Mouse (Mus musculus): Measurements from ENCODE around the gene Serf2. TPM values are rescaled to one million over a fixed set of nuclear protein-coding genes. Genes with fewer than 3 reads are reported as not detected.

The Serf2 gene
- polyA plus RNA-seq (2014; fragmentation: Illumina TruSeq; extraction: RNeasy Lipid Tissue Mini Kit (QIAGEN cat#74804); ENCODE audit: low read depth, low replicate concordance), result 543 TPM

GRCm38 (mm10) chr2:121448739-121449535 lies at the start of gene Serf2:
Gene Serf2, plus strand, starts transcription at chr2:121449195.

GRCm38 (mm10) chr2:121413387-121414042 lies 35.5 kb upstream of the Serf2 start, which contains the start of the genes Pdia3 and Catsper2:
Gene Pdia3, plus strand, starts transcription at chr2:121413775.
Gene Catsper2, minus strand, starts transcription at chr2:121413792.

GRCm38 (mm10) chr2:121444178-121444577 lies 4.8 kb upstream of the Serf2 start, which contains the start of gene Ell3:
Gene Ell3, minus strand, starts transcription at chr2:121444278.

GRCm38 (mm10) chr2:121452990-121453389 lies 4.0 kb downstream of the Serf2 start, which contains the start of gene Hypk:
Gene Hypk, plus strand, starts transcription at chr2:121453290.

GRCm38 (mm10) chr2:121456692-121457642 lies 8.0 kb downstream of the Serf2 start, which contains the start of gene Serinc4:
Gene Serinc4, minus strand, starts transcription at chr2:121456781.

GRCm38 (mm10) chr2:121473301-121474179 lies 24.5 kb downstream of the Serf2 start, which contains the start of gene Mfap1b:
Gene Mfap1b, minus strand, starts transcription at chr2:121474067.

GRCm38 (mm10) chr2:121505942-121506882 lies 57.2 kb downstream of the Serf2 start, which contains the start of the genes Mfap1a and Wdr76:
Gene Mfap1a, minus strand, starts transcription at chr2:121506665.
Gene Wdr76, plus strand, starts transcription at chr2:121506723.

Other genes with a start within 250 kb of the Serf2 start
- 24.0 TPM for gene Trp53bp1, start 177.8 kb upstream of the Serf2 start, polyA plus RNA-seq (2014; fragmentation: Illumina TruSeq; extraction: RNeasy Lipid Tissue Mini Kit (QIAGEN cat#74804); ENCODE audit: low read depth, low replicate concordance)
- gene Map1a, start 159.6 kb upstream of the Serf2 start, polyA plus RNA-seq (2014; fragmentation: Illumina TruSeq; extraction: RNeasy Lipid Tissue Mini Kit (QIAGEN cat#74804); ENCODE audit: low read depth, low replicate concordance), result 2.9 TPM
- gene Ppip5k1, start 93.8 kb upstream of the Serf2 start, polyA plus RNA-seq (2014; fragmentation: Illumina TruSeq; extraction: RNeasy Lipid Tissue Mini Kit (QIAGEN cat#74804); ENCODE audit: low read depth, low replicate concordance), result 70.3 TPM
- gene Ckmt1, start 91.5 kb upstream of the Serf2 start, polyA plus RNA-seq (2014; fragmentation: Illumina TruSeq; extraction: RNeasy Lipid Tissue Mini Kit (QIAGEN cat#74804); ENCODE audit: low read depth, low replicate concordance), result 1.8 TPM
- 0.21 TPM for gene Strc, start 62.0 kb upstream of the Serf2 start, polyA plus RNA-seq (2014; fragmentation: Illumina TruSeq; extraction: RNeasy Lipid Tissue Mini Kit (QIAGEN cat#74804); ENCODE audit: low read depth, low replicate concordance)
- gene Pdia3, start 35.4 kb upstream of the Serf2 start, polyA plus RNA-seq (2014; fragmentation: Illumina TruSeq; extraction: RNeasy Lipid Tissue Mini Kit (QIAGEN cat#74804); ENCODE audit: low read depth, low replicate concordance), result 115 TPM
- 5.0 TPM for gene Catsper2, start 35.4 kb upstream of the Serf2 start, polyA plus RNA-seq (2014; fragmentation: Illumina TruSeq; extraction: RNeasy Lipid Tissue Mini Kit (QIAGEN cat#74804); ENCODE audit: low read depth, low replicate concordance)
- 0.26 TPM for gene Ell3, start 4.9 kb upstream of the Serf2 start, polyA plus RNA-seq (2014; fragmentation: Illumina TruSeq; extraction: RNeasy Lipid Tissue Mini Kit (QIAGEN cat#74804); ENCODE audit: low read depth, low replicate concordance)
- gene Hypk, start 4.1 kb downstream of the Serf2 start, polyA plus RNA-seq (2014; fragmentation: Illumina TruSeq; extraction: RNeasy Lipid Tissue Mini Kit (QIAGEN cat#74804); ENCODE audit: low read depth, low replicate concordance), result 17.4 TPM
- not detected for gene Serinc4, start 7.6 kb downstream of the Serf2 start, polyA plus RNA-seq (2014; fragmentation: Illumina TruSeq; extraction: RNeasy Lipid Tissue Mini Kit (QIAGEN cat#74804); ENCODE audit: low read depth, low replicate concordance)
- 39.7 TPM for gene Mfap1b, start 24.9 kb downstream of the Serf2 start, polyA plus RNA-seq (2014; fragmentation: Illumina TruSeq; extraction: RNeasy Lipid Tissue Mini Kit (QIAGEN cat#74804); ENCODE audit: low read depth, low replicate concordance)
- gene Mfap1a, start 57.5 kb downstream of the Serf2 start, polyA plus RNA-seq (2014; fragmentation: Illumina TruSeq; extraction: RNeasy Lipid Tissue Mini Kit (QIAGEN cat#74804); ENCODE audit: low read depth, low replicate concordance), result 33.2 TPM
- gene Wdr76, start 57.5 kb downstream of the Serf2 start, polyA plus RNA-seq (2014; fragmentation: Illumina TruSeq; extraction: RNeasy Lipid Tissue Mini Kit (QIAGEN cat#74804); ENCODE audit: low read depth, low replicate concordance), result 1.3 TPM

Data from heart, adult 10 weeks (tissue).